In genomic region chr11:44684486-44685076, GRCm38 (mm10) we compare ENCODE assay signal across 8 mouse cellular contexts.
A peak's percentile ranks its signal among the peaks of the same experiment; 100 is the strongest.
DNase-seq lines count a peak whose midpoint lies in the region; ATAC-seq and TF ChIP-seq lines count a peak whose summit lies in the region.

No protein-coding gene starts in this region.

- no peaks in the 10 kb centered on the region for H3K36me3 ChIP-seq in neural tube, embryonic 11.5 days (ENCODE audit: control insufficient read depth, insufficient read depth, low read length)
- no peaks in the 10 kb centered on the region for H3K36me3 ChIP-seq in hindbrain, embryonic 14.5 days (replicated peaks; ENCODE audit: control insufficient read depth, insufficient read depth)
- no peaks in the 10 kb centered on the region for H3K36me3 ChIP-seq in liver, embryonic 14.5 days (replicated peaks; ENCODE audit: control insufficient read depth, insufficient read depth, low read depth)
- no peaks in the 10 kb centered on the region for H3K36me3 ChIP-seq in stomach, postnatal 0 days (ENCODE audit: control insufficient read depth, insufficient read depth, low read length)

- H3K9me3 ChIP-seq in neural tube, embryonic 11.5 days (ENCODE audit: control insufficient read depth, low read length), result no peaks in the 10 kb centered on the region
- H3K9me3 ChIP-seq in hindbrain, embryonic 14.5 days (ENCODE audit: control insufficient read depth, low read length), result no peaks in the 10 kb centered on the region
- no peaks in the 10 kb centered on the region for H3K9me3 ChIP-seq in liver, embryonic 14.5 days (ENCODE audit: control insufficient read depth, low read length)
- no peaks in the 10 kb centered on the region for H3K9me3 ChIP-seq in stomach, postnatal 0 days (ENCODE audit: control insufficient read depth, low read length)

- no peak for TF ChIP-seq EP300 in liver, embryonic 14.5 days (IDR thresholded peaks at IDR 0.05; ENCODE audit: low read depth)
- TF ChIP-seq EP300 in stomach, postnatal 0 days (optimal IDR thresholded peaks at IDR 0.05), result no peak

- H3K27ac ChIP-seq in neural tube, embryonic 11.5 days (ENCODE audit: low read depth, low read length), result peak overlapping the region; percentile 21; the same call in 1 of the 2 replicates
- H3K27ac ChIP-seq in hindbrain, embryonic 14.5 days, result peak overlapping the region; percentile 46
- no peak overlapping the region for H3K27ac ChIP-seq in liver, embryonic 14.5 days
- peak overlapping the region; percentile 2; the same call in 1 of the 2 replicates for H3K27ac ChIP-seq in stomach, postnatal 0 days (replicated peaks)

- 53% methylated on average over 20 of the region's 20 CpGs for WGBS in neural tube, embryonic 11.5 days
- WGBS in hindbrain, embryonic 14.5 days, result 58% methylated on average over 20 of the region's 20 CpGs
- 27% methylated on average over 20 of the region's 20 CpGs for WGBS in liver, embryonic 14.5 days (ENCODE audit: insufficient replicate concordance)
- 47% methylated on average over 20 of the region's 20 CpGs for WGBS in stomach, postnatal 0 days

- H3K4me3 ChIP-seq in neural tube, embryonic 11.5 days (ENCODE audit: low read depth, low read length), result no peak overlapping the region
- H3K4me3 ChIP-seq in hindbrain, embryonic 14.5 days (replicated peaks; ENCODE audit: low read length), result no peak overlapping the region
- H3K4me3 ChIP-seq in liver, embryonic 14.5 days (ENCODE audit: insufficient read depth in 1 of 2, low read depth in 2 of 2, low read length in 2 of 2), result no peak overlapping the region
- H3K4me3 ChIP-seq in stomach, postnatal 0 days (ENCODE audit: low read depth, low read length), result no peak overlapping the region

- no peaks in the 10 kb centered on the region for H3K27me3 ChIP-seq in neural tube, embryonic 11.5 days (ENCODE audit: control insufficient read depth, insufficient read depth, low read length)
- no peaks in the 10 kb centered on the region for H3K27me3 ChIP-seq in hindbrain, embryonic 14.5 days (ENCODE audit: control insufficient read depth, insufficient read depth, low read length)
- no peaks in the 10 kb centered on the region for H3K27me3 ChIP-seq in liver, embryonic 14.5 days (ENCODE audit: control insufficient read depth, insufficient read depth, low read length)
- H3K27me3 ChIP-seq in stomach, postnatal 0 days (ENCODE audit: control insufficient read depth, insufficient read depth, low read length), result no peaks in the 10 kb centered on the region

- no peak overlapping the region for H3K9ac ChIP-seq in neural tube, embryonic 11.5 days (ENCODE audit: low read length)
- H3K9ac ChIP-seq in hindbrain, embryonic 14.5 days, result no peak overlapping the region
- no peak overlapping the region for H3K9ac ChIP-seq in liver, embryonic 14.5 days (replicated peaks)
- H3K9ac ChIP-seq in stomach, postnatal 0 days (ENCODE audit: low read length), result no peak overlapping the region

- DNase-seq in neural tube, embryonic 11.5 days (ENCODE audit: low spot score), result peak; percentile 8
- no peak for DNase-seq in neural tube, embryonic 10.5 days (ENCODE audit: extremely low spot score, low spot score)
- no peak for DNase-seq in hindbrain, embryonic 14.5 days (ENCODE audit: low spot score)
- DNase-seq in liver, embryonic 14.5 days (ENCODE audit: low read depth in 3 of 3, low spot score in 3 of 3), result no peak
- no peak for DNase-seq in stomach, postnatal 0 days (ENCODE audit: low spot score)
- DNase-seq in frontal cortex, postnatal 36 days (ENCODE audit: low spot score in 2 of 2), result no peak
- no peak for DNase-seq in adrenal gland, postnatal 10 days
- DNase-seq in adrenal gland, adult 2 months, result no peak

- no peak for TF ChIP-seq CTCF in liver, embryonic 14.5 days (IDR thresholded peaks at IDR 0.05; ENCODE audit: low read depth)
- no peak for TF ChIP-seq CTCF in stomach, postnatal 0 days (IDR thresholded peaks at IDR 0.05; ENCODE audit: low read depth)

- peaks cover 25% of the 10 kb centered on the region for H3K4me1 ChIP-seq in neural tube, embryonic 11.5 days (ENCODE audit: control insufficient read depth, insufficient read depth, low read length)
- peaks cover 40% of the 10 kb centered on the region for H3K4me1 ChIP-seq in hindbrain, embryonic 14.5 days (replicated peaks; ENCODE audit: control insufficient read depth, insufficient read depth, low read length)
- H3K4me1 ChIP-seq in liver, embryonic 14.5 days (replicated peaks; ENCODE audit: control insufficient read depth in 2 of 2, insufficient read depth in 2 of 2, low read length in 1 of 2), result no peaks in the 10 kb centered on the region; a peak in 2 of 4 replicates
- no peaks in the 10 kb centered on the region for H3K4me1 ChIP-seq in stomach, postnatal 0 days (replicated peaks; ENCODE audit: control insufficient read depth, insufficient read depth)

- no peak overlapping the region for H3K4me2 ChIP-seq in neural tube, embryonic 11.5 days (ENCODE audit: low read depth)
- H3K4me2 ChIP-seq in hindbrain, embryonic 14.5 days (replicated peaks), result no peak overlapping the region; the same call in 1 of the 2 replicates
- H3K4me2 ChIP-seq in liver, embryonic 14.5 days (ENCODE audit: low read depth), result peak overlapping the region; percentile 8; the same call in 1 of the 2 replicates
- peak overlapping the region; percentile 11; the same call in 1 of the 2 replicates for H3K4me2 ChIP-seq in stomach, postnatal 0 days (replicated peaks; ENCODE audit: low read depth)

- no peak for ATAC-seq in neural tube, embryonic 11.5 days (ENCODE audit: insufficient read depth, low FRiP score, low TSS enrichment)
- ATAC-seq in hindbrain, embryonic 14.5 days (ENCODE audit: low FRiP score), result no peak
- no peak for ATAC-seq in liver, embryonic 14.5 days (ENCODE audit: insufficient read depth)
- no peak for ATAC-seq in stomach, postnatal 0 days (ENCODE audit: low FRiP score, low TSS enrichment)

Comparison
In these comparisons a context has a peak if more than half of its experiments do, and no peak if none do; other contexts are left out.
1. H3K4me2 ChIP-seq: peak in liver, embryonic 14.5 days (single experiment) and stomach, postnatal 0 days (single experiment); none in neural tube, embryonic 11.5 days (single experiment) and hindbrain, embryonic 14.5 days (single experiment).